Mouse (Mus musculus): ENCODE data around the gene Tdrd5. TPM values are rescaled to one million over a fixed set of nuclear protein-coding genes. Genes with fewer than 3 reads are reported as not detected.
"Not testable (repeated sequence)": the region's sequence is repeated elsewhere in the genome, so short reads cannot be mapped to it uniquely, and the experiment has no call there.

Tdrd5 gene
- total RNA-seq (2021), result 1 to 10 TPM; 2.9 to 3.4 TPM

DNA sequence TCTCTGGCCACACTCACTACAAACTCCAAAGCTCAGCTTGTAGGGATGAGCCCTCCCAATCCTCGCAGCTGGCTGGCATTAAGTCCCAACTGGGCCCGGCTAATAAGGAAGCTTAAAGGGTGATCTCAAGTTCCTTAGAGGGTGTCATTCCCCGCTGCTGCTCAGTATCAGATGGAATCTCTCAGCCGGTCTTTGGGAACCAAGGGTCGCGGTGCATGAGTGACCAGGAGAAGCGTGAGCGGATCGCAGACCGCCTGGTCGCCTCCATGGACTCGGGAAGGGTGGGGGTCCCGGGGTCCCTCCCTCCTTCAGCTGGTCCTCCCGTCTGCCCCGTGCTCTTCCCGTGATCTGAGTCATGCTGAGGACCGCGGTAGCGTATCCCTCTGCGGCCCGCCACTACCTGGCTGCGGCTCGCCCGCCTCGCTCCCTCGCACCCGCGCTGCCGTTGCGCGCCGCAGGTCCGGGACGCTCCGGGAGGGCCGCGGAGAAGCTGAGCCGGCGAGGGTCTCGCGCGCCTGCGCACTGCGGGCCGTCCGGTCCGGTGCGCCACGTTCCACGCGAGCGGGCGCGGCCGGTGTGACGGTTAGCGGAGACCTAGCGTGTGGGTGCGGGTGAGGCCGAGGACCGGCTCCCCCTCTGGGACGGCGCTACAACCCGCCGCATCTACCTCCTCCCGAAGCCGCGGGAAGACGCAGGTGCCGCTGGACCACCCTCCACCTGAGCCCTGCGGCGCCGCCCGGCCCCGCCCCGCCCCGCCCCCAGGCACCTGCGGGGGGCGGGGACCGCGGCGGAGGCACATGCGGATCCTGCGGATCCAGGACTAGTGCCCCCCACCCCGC is at the start of gene Tdrd5:
TSS of gene Tdrd5 (minus strand) at position 754 of the 839 bp plus-strand sequence.
- intact Hi-C loops (cut with DNase I), result no loop called here
- peak; percentile 40 to 73 for DNase-seq (ENCODE audit: extremely low spot score in 1 of 2, low spot score in 2 of 2)

DNA sequence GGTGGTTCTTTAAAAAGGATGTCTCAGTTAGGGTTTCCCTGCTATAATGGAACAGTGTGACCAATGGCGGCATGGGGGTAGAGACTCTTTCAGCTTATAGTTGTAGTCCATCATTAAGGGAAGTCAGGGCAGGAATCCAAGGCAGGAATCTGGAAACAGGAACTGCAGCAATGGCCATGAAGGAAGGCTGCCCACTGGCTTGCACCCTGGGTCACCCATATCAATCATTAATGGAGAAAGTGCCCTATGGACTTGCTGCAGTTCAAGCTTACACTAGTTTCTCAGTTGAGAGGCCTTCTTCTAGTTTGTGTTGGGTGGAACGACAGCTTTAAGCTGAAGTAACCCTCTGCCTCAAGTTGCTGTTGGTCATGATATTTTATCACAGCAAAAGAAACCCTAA is 49.0 kb upstream of the Tdrd5 start:
- intact Hi-C loops (cut with DNase I), result no loop called here

DNA sequence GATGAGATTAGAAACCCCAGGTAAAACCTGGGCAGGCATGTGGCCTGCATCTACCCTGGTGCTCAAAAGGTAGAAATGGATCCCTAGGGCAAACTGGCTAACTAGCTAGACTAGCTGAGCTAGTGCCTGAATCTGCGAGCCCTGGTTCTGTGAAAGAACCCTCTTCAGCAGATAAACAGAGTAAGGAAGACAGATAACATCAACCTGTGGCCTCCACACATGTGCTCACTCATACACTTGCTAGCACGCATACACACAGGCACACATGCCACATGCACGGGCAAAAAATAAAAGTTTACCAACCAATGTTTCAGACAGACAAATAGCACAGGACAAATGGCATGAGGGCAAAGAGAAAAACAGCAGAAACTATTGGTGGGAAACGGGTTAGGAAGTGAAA is 47.0 kb upstream of the Tdrd5 start:
- no peak for DNase-seq (ENCODE audit: extremely low spot score in 1 of 2, low spot score in 2 of 2)
- intact Hi-C loops (cut with DNase I), result no loop called here

More for the DNA sequence above, 49.0 kb upstream of the Tdrd5 start:
- DNase-seq (ENCODE audit: extremely low spot score in 1 of 2, low spot score in 2 of 2), result no peak

DNA sequence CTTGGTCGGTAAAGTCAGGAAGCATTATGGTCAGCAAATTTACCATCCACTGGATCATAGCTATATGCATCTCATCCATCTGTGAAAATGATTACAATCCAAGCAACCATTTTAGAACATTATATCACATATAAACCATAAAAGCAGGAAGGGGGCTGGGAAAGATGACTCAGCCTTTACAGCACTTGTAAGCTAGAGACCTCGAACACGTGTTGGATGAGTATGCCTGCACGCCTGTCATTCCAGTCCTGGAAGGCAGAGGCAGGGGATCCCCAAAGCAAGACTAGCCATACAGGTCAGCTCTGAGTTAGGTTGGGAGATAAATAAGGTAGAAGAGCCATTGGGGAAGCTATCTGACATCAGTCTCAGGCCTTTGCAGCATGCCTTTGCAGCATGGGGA is 45.6 kb upstream of the Tdrd5 start:
- DNase-seq (ENCODE audit: extremely low spot score in 1 of 2, low spot score in 2 of 2), result no peak
- intact Hi-C loops (cut with DNase I), result no loop called here

DNA sequence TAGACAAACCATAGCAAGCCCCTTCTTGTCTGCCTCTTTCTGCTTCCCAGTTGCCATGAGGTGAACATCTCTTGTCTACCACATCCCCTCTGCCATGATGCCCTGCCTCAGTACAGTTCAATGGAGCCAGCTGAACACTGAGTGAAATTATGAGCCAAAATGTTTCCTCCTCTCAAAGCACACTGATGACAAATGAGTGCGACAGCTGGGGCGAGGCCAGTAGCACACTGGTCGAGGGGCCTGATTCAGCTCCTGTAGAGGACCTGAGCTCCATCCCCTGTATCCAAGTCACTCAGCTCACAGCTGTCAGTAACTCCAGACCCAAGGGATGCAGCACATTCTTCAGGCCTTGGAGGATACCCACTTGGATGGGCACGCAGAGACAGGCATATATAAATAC is 42.2 kb upstream of the Tdrd5 start:
- intact Hi-C loops (cut with DNase I), result no loop called here
- DNase-seq (ENCODE audit: extremely low spot score in 1 of 2, low spot score in 2 of 2), result no peak

DNA sequence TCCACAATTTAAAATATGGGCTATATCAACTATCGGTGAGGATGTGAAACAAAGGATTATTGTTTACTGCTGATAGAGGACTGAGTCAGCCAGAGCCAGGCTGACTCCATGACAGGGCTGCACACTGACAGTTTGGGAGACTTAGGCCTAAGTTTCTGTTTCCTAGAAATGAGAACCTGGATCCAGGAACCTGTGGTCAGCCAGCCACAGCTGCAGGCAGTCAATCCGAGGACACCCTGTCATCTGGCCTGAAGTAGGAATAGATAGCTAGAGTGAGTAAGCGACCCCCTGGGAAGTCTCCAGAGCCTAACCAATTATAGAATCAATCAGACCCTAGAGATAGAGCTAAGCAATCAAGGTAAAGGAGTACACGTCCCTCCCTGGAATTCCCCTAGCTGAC is 41.0 kb upstream of the Tdrd5 start:
- no peak for DNase-seq (ENCODE audit: extremely low spot score in 1 of 2, low spot score in 2 of 2)
- intact Hi-C loops (cut with DNase I), result no loop called here

DNA sequence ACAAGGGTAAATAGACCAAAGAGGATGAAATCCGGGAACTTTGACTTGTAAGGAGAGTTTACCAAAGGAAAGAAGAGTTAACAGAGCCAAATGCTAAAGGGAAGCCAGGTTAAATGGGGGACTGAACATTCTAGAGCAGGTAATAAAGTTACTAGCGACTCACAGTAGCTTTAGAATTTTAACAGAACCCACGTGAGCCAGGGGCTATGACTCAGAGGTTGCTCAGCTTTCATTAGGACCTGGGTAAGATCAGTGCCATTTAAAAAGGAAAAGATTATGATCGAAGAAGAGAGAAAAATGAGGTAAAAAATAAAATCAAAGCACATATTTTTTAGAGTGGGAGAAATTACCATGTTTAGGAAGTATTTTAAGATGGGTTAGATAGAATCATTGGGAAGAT is 37.4 kb upstream of the Tdrd5 start:
- intact Hi-C loops (cut with DNase I), result no loop called here
- DNase-seq (ENCODE audit: extremely low spot score in 1 of 2, low spot score in 2 of 2), result no peak

DNA sequence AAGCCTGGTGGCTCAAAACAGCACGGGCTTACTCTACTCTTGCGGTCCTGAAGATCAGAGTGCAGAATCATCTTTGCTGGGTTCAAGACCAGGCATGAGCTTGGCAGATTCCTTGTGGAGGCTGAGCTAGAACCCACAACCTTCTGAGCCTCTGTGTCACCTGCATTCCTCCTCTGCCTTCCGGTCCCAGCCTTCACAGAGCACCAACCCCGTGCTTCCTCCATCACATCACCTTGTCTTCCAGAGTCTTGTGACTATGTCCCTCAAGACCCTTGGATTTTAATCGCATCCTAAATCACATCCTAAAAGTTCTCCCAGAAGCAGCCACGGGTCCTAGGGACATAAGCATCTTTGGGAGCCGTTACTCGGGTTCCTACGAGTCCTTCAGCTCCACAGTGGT is 19.7 kb upstream of the Tdrd5 start:
- DNase-seq (ENCODE audit: extremely low spot score in 1 of 2, low spot score in 2 of 2), result no peak
- intact Hi-C loops (cut with DNase I), result no loop called here

DNA sequence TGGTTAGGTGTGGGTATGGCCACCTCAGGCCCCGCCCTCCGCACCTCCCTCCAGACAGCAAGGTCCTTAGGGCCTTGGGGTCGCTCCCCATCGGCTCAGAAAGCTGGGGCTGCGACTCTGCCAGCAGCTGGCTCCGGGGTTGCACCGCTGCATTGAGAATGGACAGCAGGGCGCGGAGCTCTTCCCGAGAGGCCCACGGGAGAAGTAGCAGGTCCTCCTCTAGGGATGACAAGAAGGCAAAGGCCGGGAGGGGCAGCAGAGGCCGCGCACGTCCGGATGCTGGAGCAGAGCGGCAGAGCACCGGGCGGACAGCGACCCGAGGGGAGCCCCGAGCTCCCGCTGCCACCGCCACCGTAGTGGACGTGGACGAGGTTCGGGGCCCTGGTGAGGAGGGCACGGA is 7.2 kb upstream of the Tdrd5 start, which contains the start of gene Nphs2:
TSS of gene Nphs2 (plus strand) at position 98 of the 400 bp plus-strand sequence.
- intact Hi-C loops (cut with DNase I), result no loop called here
- DNase-seq (ENCODE audit: extremely low spot score in 1 of 2, low spot score in 2 of 2), result peak in 1 of 2 experiments; percentile 26

DNA sequence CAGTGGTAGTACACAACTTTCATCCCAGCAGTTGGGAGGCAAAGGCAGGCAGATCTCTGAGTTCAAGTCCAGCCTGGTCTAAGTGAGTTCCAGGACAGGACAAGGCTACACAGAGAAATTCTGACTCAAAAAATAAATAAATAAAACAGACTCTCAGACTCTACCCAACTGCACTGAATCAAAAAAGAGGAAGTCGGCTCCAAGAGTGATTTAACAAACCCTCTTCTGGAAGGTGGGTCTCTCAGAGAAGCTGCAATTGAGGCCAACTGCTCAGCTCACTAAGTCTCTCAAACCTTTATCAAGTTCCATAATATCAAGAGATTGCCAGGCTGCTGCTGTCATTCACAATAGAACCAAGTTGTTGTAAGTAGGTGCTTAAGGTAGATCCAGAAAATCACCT is 5.1 kb upstream of the Tdrd5 start:
- intact Hi-C loops (cut with DNase I), result no loop called here
- DNase-seq (ENCODE audit: extremely low spot score in 1 of 2, low spot score in 2 of 2), result no peak

DNA sequence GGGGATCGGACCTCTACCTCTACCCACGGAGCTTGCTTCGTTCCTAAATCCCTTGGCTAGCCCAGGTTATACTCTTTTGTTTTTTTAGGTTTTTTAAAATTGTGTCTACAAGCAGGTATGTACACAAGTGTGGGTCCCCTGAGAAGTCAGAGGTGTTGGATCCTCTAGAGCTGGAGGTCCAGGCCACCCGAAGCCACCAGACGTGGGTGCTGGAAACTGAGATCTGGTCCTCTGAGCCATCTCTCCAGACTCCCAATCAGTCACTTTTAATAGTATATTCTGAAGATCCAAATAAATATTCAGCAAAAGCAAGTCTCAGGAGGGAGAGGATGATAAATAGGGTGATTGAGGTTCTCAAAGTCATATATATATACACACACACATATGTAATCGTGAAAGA is 13.4 kb downstream of the Tdrd5 start:
- no peak for DNase-seq (ENCODE audit: extremely low spot score in 1 of 2, low spot score in 2 of 2)

DNA sequence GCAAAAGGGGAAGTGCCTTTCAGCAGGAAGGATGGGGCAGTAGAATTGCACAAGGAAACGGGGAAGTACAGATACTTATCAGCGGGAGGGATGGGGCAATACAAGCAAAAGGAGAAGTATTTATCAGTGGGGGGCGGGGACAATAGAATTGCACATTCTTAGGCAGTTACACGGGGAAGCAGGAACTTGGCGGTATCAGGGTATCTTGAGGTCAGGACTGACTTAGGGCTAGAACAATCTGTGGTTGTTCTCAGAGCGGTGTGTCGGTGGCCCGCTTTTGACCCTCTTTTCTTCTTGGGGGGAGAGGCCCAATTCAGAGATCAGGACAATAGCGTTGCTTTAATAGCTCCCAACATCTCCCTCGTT is 14.3 kb downstream of the Tdrd5 start:
- intact Hi-C loops (cut with DNase I); DNase-seq (ENCODE audit: extremely low spot score in 1 of 2, low spot score in 2 of 2): not testable (repeated sequence)

More for the DNA sequence above, 13.4 kb downstream of the Tdrd5 start:
- intact Hi-C loops (cut with DNase I), result no loop called here

DNA sequence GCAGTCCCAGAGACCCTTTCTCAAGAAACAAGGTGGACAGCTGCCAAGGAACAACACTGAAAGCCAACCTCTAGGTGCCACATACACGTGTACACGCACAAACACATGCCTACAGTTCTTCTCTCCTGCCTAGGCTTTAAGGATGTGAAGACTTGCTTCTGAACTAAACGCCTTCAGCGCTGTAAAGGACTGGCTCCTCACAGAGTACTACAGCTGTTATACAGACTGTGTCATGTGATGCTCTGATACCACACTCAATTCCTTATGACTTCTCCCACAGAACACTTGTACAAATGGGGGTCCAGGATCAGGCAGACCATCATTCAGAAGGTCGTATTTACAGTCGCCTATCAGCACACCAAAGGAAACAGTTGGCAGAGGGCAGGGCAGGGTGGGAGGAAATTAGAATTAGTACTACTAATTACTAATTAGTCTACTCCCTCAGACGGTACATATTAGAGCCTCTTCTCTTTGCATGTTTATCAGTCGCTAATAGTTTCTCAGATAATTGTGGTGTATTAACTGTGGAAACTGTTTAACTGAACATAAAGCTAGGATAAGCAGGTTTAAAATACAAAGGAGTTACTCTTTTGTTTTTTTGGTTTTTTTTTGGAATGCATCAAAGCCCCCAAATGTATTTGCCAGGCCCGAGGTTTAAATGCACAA is 14.8 kb downstream of the Tdrd5 start:
- DNase-seq (ENCODE audit: extremely low spot score in 1 of 2, low spot score in 2 of 2), result no peak
- intact Hi-C loops (cut with DNase I), result no loop called here

DNA sequence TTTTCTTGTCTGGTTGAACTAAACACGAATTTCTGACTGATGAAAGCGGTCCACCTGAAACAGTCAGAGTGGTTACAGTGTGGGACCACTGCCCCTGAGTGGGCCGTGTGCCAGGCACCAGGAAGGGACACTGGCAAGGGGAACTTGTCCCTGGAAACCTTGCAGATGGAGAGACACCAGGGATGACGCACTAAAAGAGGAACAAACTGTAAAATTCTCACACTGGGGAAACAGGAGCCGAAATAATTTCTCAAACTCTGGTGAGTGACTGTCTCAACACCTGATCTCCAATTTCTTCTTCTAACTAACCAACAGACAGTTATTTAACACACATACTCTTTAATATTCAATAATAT is 17.9 kb downstream of the Tdrd5 start:
- DNase-seq (ENCODE audit: extremely low spot score in 1 of 2, low spot score in 2 of 2), result no peak
- intact Hi-C loops (cut with DNase I), result no loop called here

DNA sequence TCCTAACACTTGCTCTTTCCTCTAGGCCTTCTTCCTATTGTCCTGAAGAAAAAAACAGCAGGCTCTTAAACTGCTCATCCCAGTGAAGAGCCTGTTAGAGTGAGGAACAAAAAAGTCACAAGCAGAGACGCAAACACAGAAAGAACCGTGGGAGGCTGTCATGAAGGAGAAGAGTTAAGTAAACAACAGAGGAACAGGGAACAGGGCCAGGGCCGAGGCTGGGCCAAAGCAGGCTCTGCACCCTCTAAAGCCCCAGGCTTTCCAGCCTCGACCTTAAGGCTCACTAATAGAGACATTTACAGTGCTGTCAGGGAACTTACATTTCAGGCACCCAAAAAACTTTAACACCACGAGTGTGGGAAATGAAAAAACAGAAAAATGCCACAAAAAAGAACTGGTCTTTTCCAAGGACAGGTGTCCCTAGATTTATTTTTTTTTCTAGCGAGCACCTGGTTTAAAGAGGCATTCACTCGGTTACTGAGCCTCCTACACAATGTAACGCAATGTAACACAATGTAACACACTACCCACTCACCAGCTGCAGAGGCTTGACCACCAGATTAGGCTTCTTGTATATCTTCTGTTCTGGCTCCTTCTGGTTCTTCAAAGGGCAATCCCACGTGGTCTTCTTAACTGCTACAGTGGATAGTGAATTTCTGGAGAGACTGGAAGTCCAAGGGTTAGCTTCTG is 18.5 kb downstream of the Tdrd5 start:
- DNase-seq (ENCODE audit: extremely low spot score in 1 of 2, low spot score in 2 of 2), result no peak
- intact Hi-C loops (cut with DNase I), result no loop called here

DNA sequence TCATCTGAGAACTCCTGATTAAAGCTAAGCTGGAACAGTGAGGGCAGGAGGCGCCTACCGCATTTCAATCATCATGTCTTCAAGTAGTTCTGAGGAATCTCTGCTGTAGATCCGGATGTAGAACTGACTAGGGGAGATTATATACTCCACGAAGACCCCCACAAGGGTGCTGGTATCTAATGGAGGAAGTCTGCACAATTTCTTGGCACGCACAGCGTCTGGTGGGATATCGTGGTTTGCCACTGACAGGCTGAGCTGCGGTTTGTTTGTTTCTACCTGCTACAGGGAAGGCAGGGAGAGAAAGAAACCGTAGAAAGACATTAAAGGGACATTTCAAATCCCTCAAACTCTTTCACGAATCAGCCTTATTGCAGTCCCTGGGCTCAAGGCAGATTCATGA is 19.3 kb downstream of the Tdrd5 start:
- no peak for DNase-seq (ENCODE audit: extremely low spot score in 1 of 2, low spot score in 2 of 2)
- intact Hi-C loops (cut with DNase I), result no loop called here

DNA sequence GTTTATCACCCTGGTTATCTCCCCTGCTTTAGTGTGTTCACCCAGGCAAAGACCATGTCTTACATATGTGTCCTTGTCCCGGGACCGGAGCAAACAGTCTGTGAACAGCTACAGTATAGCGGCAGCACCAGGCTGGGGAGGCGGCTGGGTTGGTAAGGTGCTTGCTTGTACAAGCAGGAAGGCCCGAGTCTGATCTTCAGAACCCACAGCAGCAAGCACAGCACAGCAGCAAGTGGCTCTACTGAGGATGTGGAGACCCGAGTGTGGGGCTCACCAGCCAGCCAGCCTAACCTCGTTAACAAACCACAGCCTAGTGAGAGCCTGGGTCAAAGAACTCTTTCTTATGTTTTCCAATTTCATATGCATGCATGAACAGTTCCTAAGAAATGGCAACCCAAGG is 23.3 kb downstream of the Tdrd5 start:
- intact Hi-C loops (cut with DNase I), result no loop called here
- DNase-seq (ENCODE audit: extremely low spot score in 1 of 2, low spot score in 2 of 2), result no peak

DNA sequence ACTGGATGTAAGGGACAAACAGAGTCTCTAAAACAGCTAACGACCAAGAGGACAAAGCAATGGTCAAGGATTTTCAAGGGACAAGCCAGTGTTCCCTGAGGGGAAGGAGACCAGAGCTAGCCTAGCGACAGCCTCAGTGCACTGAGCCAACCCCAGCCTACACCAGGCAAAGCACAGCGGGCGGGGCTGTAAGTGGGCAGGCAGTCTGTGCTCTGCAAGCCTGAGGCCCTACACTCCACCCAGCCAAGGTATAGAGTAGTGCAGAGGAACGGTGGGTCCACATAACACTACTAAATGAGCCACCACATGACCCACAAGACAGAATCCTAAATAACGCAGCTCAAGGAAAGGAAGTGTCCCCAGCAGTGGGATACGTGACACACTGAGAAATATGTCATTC is 29.8 kb downstream of the Tdrd5 start:
- DNase-seq (ENCODE audit: extremely low spot score in 1 of 2, low spot score in 2 of 2), result no peak
- intact Hi-C loops (cut with DNase I), result no loop called here

DNA sequence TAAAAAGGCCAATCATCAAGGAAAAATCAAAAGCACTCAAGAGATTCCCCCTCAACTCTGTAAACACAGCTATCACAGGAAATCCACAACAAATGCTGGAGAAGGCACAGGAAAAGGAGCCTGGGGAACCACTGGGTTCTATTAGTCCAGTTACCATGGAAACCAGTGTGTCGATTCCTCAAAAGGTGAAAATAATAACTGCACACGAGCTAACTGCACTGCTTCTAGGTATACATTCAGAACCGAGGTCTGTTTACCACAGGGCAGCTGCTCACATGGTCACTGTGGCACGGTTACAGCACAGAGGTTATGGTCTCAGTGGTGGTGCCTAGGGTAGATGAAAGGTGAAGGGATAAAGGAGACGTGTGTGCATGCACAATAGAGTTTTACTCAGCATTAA is 31.8 kb downstream of the Tdrd5 start:
- DNase-seq (ENCODE audit: extremely low spot score in 1 of 2, low spot score in 2 of 2), result no peak
- intact Hi-C loops (cut with DNase I), result no loop called here

DNA sequence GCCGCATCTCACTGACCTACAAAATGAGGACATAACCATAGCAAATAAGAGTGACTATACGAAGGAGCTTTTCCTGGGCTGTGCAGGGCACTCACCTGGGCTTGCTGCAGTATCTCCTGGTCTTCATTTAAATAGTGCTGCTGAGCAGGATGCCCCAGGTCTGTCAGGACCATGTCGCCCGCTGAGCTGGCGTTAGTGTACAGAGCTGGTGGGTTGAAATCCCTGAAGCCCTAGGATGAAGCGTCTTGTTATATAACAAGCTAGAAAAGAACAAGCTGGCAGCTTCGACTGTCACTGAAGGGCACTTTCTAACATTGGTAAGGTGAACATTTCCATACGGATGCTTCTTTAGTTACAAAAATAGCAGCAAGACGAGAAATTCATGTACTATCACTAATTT is 33.0 kb downstream of the Tdrd5 start:
- no peak for DNase-seq (ENCODE audit: extremely low spot score in 1 of 2, low spot score in 2 of 2)
- intact Hi-C loops (cut with DNase I), result no loop called here
